Mouse (Mus musculus) testis, postnatal 10 days (tissue): ENCODE measurements around the gene Osbpl6.

Experiments
- DNase-seq: peaks from one replicate; pipeline ENCODE4 v3.0.0; 2021; ENCODE audit warnings: low spot score

Osbpl6 gene

DNA sequence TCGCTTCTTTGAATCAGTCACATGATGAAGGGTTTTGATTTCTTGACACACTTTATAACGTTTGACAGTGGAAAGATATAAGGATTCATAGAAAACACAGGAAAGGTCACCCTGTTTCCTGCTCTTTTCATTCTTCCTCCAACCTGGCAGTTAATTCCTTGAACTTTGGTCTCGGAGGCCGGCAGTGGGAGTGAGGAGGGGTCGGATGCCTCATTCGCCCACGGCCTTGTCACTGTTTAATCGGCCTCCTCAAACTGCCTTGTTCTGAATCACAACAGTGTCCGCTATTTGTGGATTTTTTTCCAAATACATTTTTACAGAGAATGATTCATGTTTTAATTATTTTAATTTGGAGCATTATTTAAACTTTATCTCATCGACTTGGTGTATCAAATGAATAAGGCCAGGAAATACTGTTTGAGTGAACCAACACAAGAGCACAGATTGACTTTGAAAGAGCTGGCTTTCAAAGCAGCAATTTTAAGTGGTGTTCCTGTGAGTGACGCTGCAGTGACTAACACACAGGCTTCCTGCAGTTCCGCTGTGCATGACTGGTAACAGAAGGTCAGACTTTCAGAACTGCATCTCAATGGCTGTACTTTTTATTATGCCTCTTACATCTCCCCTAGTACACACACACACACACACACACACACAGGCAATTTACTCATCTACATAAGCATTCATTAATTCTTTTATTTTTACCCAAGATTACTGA lies 98.0 kb downstream of the Osbpl6 start:
- DNase-seq: no peak

DNA sequence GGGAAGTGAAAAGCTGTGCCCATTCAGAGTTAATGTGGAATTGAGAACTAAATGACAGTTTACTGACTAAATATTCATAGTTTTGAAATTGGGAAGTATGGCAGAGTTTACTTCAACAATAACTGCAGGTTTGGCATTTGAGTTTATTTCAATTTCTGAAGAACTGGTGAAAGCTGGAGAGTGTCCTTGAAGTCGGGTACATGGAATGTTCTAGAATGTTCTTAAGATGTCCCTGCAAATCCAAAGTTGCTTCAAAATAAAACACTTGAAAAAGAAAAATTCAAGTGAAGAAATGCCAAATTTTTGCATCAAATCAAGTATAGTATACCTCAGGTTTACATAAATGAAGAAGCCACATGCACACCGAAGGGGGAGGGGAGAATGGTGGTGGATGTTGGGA lies 98.7 kb downstream of the Osbpl6 start:
- no peak for DNase-seq

DNA sequence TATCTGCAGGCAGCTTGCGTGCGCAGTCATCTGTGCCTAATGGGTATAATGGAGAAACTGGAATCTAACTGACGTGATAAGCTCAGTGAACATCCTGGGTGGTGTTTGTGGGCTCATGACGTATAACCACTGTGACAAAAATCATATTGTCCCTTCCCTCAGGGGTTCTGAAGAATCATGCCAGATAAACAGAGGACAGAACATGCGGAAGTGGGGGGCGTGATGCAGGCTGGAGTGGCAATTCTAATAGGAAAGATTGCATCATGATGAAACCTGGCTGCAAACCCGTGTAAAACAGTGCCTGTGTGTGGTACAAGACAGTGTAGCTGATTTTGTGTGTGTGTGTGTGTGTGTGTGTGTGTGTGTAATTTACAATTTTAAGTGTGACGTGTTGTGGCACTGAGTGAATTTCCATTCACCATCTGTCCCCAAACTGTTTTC lies 105.0 kb downstream of the Osbpl6 start:
- no peak for DNase-seq

DNA sequence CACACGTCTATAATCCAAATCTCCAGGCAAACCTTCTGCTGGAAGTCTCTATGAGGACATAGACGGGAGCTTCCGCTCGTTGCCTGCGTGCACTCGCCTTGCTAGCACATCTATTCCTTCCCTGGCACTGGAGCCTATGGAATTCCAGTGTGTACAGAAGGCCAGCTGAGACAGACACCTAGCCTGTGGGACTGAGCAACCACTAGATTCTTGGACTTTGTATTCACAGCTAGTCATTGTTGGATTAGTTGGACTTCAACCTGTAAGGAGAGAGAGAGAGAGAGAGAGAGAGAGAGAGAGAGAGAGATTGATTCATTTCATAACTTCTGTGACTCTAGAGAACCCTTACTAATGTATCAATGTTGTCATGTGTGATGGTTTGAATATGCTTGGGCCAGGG lies 105.8 kb downstream of the Osbpl6 start:
- DNase-seq: no peak

DNA sequence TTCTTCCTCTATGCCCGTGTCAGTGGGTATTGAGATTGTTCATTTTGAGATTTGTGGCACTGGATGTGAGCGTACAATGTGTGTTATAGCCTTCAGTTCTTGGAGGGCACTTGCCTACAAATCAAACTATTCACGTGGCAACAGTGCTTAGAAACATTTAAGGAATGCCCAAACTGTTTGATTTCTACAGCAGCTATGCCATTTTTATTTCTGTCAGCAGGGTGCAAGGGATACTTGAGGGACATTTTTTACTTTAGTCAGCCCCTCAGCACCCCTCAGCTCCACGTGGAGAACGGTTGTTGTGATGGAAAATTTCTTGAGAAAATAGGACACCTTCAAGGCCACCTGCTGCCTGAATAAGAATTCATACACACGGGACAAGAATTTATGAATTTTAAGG lies 106.6 kb downstream of the Osbpl6 start:
- DNase-seq: no peak

DNA sequence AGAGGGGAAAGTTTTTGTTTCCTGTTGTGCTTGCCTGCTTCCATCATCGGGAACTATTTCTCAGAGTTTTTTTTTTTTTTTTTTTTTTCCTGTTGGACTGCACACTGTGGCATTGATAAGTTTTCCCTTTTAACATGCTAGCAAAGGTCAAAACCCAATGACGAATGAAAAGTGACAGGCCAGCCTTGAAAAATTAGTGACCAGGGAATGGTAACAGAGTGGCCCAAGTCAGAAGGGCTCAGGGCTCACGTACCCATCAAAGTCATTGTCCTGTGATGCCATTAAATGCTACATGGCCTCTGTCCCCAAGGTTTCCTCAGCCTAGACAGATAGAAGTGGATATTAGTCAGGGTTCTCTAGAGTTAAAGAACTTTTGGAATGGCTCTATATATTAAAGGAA lies 107.0 kb downstream of the Osbpl6 start:
- DNase-seq: no peak

DNA sequence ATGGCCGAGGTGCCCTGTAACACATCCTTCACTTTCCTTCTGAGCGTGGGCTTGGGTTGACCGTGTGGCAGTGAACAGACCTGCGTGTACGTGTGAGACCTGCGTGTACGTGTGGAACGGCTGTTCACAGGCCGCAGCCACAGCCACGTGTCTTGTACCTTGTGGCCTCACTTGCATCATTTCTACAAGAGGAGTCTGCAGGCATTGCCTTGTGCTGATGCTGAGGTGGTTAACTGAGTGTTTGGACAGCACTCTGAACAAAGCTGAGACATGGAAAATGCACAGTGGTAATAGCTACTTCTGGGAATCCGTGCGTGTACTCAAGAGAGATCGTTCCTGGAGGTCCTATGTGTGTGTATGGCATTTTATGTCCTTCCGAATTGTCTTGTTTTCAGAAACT lies 111.2 kb downstream of the Osbpl6 start:
- no peak for DNase-seq

DNA sequence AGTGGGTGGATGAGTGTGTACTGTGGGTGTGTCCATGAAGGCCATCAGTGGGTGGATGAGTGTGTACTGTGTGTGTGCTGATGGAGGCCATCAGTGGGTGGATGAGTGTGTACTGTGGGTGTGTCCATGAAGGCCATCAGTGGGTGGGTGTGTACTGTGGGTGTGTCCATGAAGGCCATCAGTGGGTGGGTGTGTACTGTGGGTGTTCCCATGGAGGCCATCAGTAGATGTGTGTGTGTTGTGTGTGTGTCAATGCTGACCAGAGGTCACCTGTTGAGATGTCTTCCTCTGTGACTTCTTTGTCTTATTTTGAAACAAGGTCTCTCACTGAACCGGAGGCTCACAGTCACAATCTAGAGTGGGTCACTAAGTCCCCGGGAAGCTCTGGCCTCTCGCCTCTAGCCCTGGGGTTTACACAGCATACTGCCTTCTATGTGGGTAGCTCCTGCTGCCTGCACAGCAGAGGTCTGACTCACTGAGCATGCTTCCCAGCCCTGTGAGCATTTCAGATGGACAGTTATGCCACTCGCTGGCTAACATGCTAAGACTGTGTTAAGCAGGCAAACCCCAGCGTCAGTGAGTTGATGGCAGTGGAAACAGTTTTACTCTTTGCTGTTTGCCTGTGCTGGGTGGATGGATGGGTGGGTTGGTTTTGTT lies 112.2 kb downstream of the Osbpl6 start:
- DNase-seq: no peak

DNA sequence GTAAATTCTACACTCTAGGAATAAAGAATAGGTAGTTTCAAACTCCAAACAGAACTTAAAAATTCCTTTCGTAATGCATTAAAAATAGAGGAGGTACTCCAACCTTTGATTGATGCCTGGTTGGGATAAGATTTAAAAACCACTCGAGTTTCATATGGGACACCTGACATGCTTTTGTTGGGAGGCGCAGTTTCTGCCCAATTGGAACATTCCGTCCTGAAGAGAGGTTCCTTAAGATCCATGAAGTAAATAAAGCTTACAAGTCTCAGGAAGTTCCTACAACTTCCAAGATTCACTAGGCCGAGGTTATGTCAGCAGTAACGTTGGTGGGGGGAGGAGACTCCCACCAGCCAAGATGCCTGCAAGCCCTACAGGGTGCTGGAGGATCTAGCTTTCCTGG lies 115.3 kb downstream of the Osbpl6 start:
- DNase-seq: no peak

DNA sequence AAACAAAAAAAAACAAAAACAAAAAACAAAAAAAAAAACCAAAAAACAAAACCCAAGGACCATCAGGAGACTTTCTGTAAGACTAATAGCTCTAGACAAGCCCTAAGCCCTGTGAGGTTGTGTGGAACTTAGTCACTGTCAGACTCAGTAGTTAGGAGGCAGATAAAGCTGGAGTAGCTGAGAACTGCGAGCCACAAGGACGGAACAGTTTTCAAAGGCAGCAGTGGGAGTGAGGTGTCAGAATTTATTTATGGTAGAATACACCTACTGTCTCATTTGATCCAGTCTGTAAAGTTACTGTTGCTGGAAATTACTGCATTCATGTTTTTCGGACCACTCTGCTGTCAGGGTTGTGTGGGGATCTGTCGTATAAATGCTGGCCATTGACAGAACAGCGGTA lies 118.1 kb downstream of the Osbpl6 start:
- DNase-seq: no peak

DNA sequence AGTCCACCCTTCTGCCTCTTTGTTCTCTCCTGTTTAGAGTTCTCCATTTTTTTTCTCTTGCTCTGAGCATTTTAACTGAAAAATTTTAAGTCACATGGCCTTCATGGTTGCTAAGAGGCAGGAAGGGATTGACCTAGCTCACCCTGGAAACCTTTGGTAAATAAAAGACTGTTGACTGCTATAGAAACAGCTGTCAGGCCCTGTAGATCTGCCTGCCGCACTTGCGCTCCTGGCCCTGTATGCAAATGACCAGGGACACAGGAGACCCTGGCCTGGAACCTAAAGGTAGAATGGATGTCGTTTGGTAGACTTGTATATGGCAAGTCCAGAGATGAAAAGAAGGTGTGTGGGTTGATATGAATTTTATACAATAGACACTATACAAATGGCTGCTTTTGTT lies 119.3 kb downstream of the Osbpl6 start:
- DNase-seq: no peak

DNA sequence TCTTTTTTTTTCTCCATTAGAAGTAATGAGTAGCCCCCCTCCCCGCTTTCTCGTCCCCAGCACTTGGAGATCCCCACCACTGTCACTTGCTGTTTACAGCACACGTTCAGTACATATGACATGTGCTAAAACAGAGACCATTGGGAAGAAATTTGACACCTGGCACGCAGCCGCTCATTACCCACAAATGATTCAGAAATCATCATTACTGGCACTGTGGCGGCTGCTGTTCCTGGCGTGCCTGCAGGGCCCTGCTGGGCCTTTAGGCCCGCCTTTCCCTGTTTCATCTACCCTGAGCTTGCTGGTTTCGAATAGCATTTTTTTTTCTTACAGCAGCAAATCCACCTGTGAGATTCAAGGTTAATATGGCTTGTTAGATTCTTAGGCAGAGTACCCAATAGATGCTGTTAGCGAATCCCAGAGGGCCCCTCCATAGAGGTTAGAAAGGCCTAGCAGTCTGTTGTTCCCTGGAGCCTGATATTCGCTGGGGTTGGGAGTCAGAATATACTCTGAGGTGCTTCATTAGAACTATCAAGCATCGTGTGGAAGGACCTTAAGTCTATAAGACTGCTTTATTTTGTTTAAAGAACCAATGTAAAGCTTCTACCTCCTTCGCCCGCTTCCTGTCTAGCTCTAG lies 126.3 kb downstream of the Osbpl6 start:
- DNase-seq: no peak

DNA sequence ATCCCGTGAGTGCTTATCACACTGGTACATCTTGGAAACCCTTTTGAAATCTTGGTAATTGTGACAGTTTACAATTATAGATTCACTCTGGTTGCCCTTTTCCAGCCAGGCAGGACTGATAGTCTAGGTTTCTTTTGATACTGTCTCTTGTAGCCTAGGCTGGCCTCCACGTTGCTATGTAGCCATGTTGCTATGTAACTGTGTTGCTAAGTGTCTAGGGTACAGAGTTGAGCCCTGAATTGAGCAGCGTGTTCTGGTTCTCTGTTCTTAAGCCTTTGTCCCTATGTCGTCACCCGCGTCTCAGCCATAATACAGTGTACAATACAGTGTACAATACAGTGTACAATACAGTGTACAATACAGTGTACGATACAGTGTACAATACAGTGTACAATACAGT lies 128.6 kb downstream of the Osbpl6 start:
- DNase-seq: no peak

DNA sequence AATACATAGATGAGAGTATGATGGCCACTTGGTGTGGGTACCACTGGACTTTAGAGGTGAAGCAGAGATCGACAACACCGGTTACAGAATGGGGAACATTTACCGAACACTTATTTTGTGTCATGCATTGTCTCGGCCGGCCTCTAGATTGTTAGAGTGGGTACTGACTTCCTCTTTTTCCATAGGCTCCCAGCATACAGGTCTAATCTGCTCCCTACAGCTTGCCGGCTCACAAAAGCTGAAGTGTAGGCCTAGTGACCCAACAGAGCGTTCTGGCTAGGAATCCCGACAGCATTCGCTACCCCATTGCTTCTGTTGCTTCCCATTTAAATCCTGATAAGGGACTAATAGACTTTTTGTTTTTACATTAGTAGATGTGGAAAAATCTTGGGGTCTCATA lies 135.6 kb downstream of the Osbpl6 start:
- DNase-seq: no peak

DNA sequence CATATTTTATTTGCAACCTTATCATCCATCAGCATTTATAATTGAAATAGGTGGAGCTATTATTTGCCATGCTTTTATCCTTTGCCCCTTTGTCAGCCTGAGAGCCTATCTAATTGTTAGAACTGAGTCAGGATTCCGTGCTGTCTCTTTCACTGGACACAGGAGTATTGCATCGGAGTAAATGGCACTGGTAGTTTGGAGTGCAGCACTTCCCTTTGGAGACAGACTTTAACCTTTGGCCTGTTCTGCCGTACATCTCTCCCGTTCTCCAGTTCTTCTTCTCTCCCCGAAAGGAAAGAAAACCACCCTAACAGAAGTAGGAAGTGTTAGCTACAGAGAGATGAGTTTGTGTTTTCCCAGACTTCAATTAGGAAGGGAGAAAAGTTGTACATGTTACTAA lies 136.6 kb downstream of the Osbpl6 start:
- DNase-seq: no peak

DNA sequence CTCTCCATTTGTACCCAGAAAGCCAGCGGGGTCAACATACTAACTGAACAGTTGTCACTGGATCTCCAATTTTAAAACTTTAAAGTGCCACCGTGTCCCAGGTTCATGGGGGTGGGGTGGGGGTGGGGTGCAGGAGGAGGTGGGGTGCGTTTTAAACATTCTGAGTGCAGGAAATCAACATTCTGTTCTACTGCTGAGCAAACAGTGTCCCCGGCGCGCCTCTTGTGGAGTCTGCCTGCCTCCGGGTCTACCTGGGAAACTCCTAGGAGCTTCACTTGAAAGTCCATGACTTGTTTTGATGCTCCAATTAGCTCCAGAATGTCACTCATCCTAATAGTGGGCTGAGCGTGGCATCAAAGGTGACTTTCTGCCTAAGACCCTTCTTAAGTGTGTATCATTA lies 139.2 kb downstream of the Osbpl6 start:
- no peak for DNase-seq

DNA sequence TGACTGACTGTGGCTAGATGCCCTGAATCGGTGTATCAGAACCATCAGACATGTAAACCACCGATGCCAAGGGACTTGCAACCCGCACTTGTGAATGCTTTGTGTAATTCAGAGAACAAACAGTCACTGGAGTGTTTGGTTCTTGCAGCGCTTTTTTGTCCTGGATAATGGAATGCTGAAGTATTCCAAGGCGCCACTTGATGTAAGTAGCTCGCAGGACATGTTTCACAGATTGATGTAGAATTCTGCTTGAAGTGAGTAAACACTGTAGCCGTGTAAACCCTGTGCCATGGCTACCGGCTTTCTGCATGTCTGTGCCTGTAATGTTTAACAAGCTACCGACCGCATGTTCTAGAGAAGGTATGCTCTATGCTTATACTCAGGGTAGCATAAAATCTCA lies 141.9 kb downstream of the Osbpl6 start:
- no peak for DNase-seq

DNA sequence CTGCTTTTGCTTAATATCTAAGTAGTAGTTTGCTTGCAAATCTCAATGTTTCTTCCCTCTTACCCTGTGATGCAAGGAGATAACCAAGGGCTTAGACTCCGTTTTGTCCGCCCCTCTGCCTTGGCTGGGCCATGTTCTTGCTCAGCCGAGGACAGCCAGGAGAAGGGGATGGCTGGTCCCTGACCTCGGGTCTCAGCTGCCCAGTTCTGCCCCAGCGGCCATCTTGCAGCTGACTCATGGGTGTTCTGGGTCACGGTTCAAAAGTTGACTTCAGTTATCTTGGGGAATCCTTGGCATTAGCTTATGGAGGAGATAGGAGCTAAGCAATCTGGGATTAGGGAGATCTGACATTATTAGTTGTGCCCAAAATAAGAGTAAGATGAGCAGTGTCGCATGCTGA lies 142.5 kb downstream of the Osbpl6 start:
- no peak for DNase-seq

DNA sequence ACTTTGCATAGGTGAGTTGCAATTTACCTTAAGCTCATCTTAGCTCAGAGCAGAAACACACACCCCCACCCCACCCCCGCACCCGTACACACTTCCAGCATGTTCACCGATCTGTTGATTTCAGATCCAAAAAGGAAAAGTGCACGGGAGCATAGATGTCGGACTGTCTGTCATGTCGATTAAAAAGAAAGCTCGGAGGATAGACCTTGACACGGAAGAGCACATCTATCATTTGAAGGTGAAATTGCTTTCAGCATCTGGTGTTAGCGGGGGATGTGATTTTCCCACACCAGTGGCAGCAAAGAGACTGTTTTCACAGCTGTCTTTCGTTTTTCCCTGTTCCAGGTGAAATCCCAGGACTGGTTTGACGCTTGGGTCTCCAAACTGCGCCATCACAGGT lies 143.0 kb downstream of the Osbpl6 start:
- no peak for DNase-seq

DNA sequence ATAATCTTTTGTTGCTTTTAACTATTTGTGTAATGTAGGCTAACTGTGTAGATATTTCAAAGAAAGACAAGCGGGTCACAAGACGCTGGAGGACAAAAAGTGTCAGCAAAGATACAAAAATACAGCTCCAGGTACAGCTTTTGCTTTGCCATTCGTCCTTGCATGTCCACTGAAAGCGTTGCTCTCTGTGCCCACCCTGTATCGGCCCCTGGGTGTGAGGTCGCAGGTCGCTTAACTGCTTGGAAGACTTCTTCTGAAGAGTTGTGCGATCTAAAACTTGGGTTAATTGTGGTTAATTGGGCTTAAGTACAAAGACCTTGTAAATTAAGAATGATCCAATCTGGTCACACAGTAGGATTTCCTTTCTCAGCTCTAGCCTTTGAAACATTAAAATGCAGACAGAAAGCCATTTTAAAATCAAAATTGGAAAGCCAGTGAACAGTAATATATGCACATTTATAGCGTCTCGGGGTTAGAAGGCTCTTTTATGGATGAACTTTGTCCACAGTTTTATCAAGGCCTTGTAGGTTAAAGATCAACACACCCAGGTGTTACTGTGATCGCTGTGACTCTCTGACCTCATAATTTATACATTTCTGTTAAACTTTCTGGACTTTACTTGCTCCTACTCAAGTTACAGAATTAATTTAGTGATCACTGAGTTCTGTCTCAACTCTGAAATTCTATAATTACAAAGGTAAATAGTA lies 149.7 kb downstream of the Osbpl6 start:
- no peak for DNase-seq

DNA sequence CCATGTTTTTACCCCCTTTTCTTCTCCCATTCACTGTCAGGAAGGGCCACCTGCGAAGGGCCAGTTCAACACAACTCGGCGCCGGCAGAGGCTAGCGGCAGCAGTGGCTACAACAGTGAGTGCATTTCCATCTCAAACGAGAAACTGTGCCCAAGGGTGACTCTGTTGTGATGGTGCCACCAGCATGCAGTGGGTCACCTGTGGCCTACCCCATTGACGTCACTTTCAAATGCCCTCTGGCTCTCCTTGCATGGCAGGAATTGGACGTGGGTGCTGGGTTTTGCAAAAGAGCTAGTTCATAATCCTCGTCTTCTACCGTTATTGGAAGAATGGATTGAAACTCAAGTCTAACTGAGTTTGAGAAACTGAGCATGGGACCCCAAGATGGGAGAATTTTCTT lies 153.8 kb downstream of the Osbpl6 start:
- no peak for DNase-seq

DNA sequence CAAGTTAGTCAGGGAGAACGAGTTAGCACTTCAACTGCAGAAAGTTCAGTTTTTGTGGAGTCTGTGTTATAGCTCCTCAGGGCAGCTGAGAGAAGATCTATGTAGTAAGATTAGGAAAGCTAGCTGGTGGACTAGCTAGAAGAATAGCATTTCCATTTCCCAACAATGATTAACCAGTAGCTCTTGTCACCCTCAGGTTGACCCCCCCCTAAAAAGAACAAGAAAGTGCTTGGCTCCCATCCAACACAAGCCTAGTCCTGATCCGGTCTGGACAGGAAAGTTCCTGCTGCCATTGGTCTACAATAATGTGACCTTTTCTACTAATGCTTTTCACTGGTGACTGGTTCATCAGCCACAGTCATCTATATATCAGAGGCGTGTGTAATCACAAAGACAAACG lies 157.6 kb downstream of the Osbpl6 start:
- DNase-seq: no peak

DNA sequence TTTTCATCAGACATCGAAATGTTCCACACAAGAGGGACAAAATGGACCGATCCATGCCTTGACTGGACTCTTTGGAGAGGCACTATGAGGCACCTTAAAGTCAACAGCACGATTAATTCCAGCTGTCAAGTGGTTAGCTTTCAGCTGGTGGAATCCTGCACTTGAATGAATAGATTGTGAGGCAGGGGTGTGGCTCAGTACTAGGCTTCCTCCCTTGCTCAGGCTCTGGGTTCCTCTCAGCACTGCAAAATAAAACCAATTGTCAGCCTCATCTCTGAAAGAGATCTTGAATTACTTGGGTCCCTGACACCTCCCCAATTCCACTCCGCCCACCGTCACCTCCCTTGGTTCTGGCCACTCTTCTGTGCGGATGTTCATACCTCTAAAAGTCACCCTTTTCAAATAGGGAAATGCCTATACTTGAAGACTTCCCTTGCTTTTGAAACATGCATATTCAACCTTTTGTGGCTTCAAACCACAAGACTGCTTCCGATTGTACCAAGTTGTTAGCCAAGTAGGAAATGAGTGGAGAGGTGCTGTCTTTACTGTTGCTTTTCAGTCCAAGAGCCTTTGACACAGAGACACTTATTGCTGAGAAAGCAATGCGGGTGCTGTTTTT lies 160.7 kb downstream of the Osbpl6 start:
- DNase-seq: no peak
